Mouse (Mus musculus) thymus, adult 2 months (tissue): Measurements from ENCODE around the gene Cd19.

Source experiments
- CTCF ChIP-seq: fragments of 200-500 bp; IDR thresholded peaks from 2 replicates; pipeline ENCODE4 v1.5.1; 2012; ENCODE audit warnings: mild to moderate bottlenecking, control low read depth, low read length, moderate library complexity, borderline replicate concordance; ENCODE audit not compliant: control insufficient read depth, poor library complexity, insufficient read depth; ENCODE audit errors: extremely low read depth
- POLR2A ChIP-seq: fragments of 200-500 bp; IDR thresholded peaks from 2 replicates; pipeline ENCODE4 v1.6.1; 2012; ENCODE audit warnings: mild to moderate bottlenecking, low read length, control low read depth, moderate library complexity; ENCODE audit not compliant: control insufficient read depth, poor library complexity, insufficient read depth; ENCODE audit errors: extremely low read depth

- TF ChIP-seq CTCF = no peak
- no peak for TF ChIP-seq POLR2A
These were observed 46.3 kb downstream of the Cd19 start for GRCm38 (mm10) chr7:126368367-126368766.
